Mouse (Mus musculus): ENCODE measurements at regions not wholly inside any gene's neighbourhood (a gene's known extent, or its start where the extent isn't known, plus 50 kb on each side); places are given as distances from the start of the nearest gene placed in this dataset.

DNA sequence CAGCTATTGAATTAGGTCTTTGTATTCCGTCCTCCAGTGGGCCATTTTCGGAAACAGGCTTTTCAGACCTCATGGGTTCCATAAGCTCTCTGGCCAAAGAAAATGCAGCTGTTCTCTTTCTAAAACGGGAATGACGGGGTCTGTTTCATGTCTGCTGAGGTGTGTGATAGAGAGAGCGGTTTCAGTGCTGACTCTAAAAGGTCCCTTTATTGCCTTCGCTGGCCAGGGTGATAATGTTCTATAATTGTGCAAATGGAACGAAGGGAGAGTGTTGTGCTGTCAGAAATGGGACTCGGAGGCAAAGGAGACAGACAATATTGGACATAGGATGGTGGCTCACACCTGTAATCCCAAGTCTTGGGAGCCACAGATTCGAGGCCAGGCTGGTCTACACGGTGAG is 53.5 kb upstream of the Osbpl8 start:
- DNase-seq (ENCODE audit: low read depth, low spot score) = no peak
- WGBS = 71% methylated on average over 10 of the region's 10 CpGs

DNA sequence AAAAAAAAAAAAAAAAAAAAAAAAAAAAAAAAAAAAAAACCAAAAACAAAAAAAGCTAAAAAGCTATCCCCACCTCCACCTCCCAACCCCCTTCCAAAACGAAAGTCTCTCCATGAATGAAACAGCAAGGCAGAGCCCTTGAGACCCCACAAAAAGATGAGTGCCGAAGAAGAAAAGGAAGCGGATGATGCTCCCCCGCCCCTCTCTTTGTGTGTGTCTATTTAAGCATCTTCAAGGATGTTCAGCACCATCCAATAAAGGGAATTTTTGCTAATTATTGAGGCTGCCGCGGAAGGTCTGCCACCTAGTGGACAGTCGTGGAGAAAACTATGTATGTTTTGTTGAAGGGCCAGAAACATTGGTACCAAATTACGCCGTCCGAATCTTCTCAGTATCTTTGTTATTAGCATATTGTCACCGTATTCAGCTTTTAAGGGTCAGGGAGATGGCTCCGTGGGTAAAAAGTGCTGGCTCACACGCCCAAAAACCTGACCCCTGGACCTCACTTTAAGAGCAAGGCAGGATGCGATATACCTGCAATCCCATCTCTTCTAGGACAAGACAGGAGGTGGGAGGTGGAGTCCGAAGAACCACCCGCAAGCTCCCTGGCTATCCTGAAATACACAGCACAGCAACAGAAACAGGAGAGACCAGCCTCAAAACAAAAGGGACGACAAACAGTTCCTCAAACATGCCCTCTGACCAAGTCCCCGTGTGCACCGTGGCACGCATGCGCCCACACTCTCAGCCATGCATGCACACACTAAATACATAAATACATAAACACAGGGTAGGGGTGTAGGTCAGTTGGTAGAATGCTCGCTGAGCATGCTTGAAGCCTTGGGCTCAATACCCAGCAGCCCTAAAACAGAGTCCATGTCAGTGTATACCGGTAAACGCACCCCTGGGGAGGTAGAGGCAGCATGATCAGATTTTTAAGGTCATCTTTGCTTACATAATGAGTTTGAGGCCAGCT is 55.6 kb upstream of the Osbpl8 start:
- no peak for DNase-seq (ENCODE audit: low read depth, low spot score)
- WGBS = 44% methylated on average over 24 of the region's 24 CpGs

GRCm38 (mm10) chr10:111107852-111108251 is 56.7 kb upstream of the Osbpl8 start:
- 78% methylated on average over 5 of the region's 5 CpGs for WGBS
- DNase-seq (ENCODE audit: low read depth, low spot score) = no peak

- WGBS = 56% methylated on average over 7 of the region's 7 CpGs
These were observed 57.2 kb upstream of the Osbpl8 start for GRCm38 (mm10) chr10:111107387-111107786.

GRCm38 (mm10) chr10:111106411-111106810 is 58.1 kb upstream of the Osbpl8 start:
- WGBS = 68% methylated on average over 5 of the region's 5 CpGs
- DNase-seq (ENCODE audit: low read depth, low spot score) = no peak

More at GRCm38 (mm10) chr10:111107387-111107786, 57.2 kb upstream of the Osbpl8 start:
- no peak for DNase-seq (ENCODE audit: low read depth, low spot score)

- DNase-seq (ENCODE audit: low read depth, low spot score) = no peak
- WGBS = 89% methylated on average over 5 of the region's 5 CpGs
These were observed 58.9 kb upstream of the Osbpl8 start for GRCm38 (mm10) chr10:111105662-111106061.

- no peak for DNase-seq (ENCODE audit: low read depth, low spot score)
- WGBS = 69% methylated on average over 5 of the region's 5 CpGs
These were observed 61.0 kb upstream of the Osbpl8 start for GRCm38 (mm10) chr10:111103512-111103911.

DNA sequence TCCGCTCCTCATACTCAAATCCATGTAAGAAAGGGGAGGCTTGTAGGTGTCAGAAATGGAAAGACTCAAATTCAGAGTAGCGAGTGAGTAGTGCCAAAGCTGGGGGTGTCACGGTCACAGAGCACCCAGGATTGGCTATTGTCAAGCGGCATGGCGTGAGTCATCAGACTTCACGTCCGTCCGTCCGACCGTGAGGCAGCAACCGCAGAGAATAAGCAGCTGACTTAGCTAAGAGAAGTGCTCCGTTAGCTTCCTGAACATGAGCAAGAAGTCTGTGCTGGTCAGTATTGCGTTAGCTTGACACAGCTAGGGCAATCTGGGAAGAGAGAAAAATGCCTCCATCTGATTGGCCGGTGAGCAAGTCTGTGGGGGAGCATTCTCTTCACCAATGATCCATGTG is 61.5 kb upstream of the Osbpl8 start:
- DNase-seq (ENCODE audit: low read depth, low spot score) = no peak
- WGBS = 73% methylated on average over 14 of the region's 14 CpGs

- no peak for DNase-seq (ENCODE audit: low read depth, low spot score)
- WGBS = 55% methylated on average over 18 of the region's 18 CpGs
These were observed 62.4 kb upstream of the Osbpl8 start for GRCm38 (mm10) chr10:111101901-111102761.

- no peak for DNase-seq (ENCODE audit: low read depth, low spot score)
- 36% methylated on average over 7 of the region's 7 CpGs for WGBS
These were observed 64.6 kb upstream of the Osbpl8 start for GRCm38 (mm10) chr10:111099812-111100464.

- no peak for DNase-seq (ENCODE audit: low read depth, low spot score)
- WGBS = 89% methylated on average over 5 of the region's 5 CpGs
These were observed 65.3 kb upstream of the Osbpl8 start for GRCm38 (mm10) chr10:111099059-111099811.

DNA sequence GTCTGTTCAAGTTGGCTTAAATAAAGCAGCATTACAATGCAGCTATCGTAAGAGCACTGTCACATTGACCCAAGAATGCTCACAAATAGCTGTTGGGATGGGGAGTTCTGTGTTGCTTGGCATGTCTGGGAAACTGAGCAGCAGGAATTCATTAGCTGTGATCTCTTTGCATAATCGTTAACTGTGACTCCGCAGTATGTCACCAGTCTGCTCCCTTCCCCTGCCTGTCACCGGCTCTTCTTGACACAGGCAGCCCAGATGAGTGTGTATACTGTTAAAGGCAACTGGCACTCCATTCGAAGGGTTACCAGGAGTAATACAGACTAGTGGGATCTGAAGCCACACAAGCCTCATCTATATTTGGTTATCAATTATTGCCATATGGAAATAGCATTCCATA is 67.3 kb upstream of the Osbpl8 start:
- WGBS = 83% methylated on average over 5 of the region's 5 CpGs
- DNase-seq (ENCODE audit: low read depth, low spot score) = no peak

GRCm38 (mm10) chr10:111096811-111097210 is 67.7 kb upstream of the Osbpl8 start:
- WGBS = 90% methylated on average over 6 of the region's 6 CpGs

GRCm38 (mm10) chr10:111094405-111094804 is 70.1 kb upstream of the Osbpl8 start:
- 40% methylated on average over 9 of the region's 9 CpGs for WGBS
- no peak for DNase-seq (ENCODE audit: low read depth, low spot score)

More at GRCm38 (mm10) chr10:111096811-111097210, 67.7 kb upstream of the Osbpl8 start:
- no peak for DNase-seq (ENCODE audit: low read depth, low spot score)

DNA sequence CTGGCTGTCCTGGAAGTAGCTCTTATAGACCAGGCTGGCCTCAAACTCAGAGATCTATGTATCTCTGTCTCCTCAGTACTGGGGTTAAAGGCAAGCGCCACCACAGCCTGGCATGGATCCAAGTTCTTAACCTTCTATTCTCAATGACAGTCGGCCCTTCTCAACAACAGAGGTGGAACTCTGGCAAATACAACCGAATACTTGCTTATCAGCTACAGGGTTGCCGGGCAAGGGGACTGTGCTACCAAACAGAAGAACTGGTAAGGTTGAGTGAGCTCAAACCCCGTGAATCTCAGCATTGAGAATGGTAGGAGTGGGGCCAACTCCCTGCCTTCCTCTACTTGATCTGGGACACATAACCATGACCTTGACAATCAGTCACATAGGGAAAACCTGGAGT is 75.2 kb upstream of the Osbpl8 start:
- no peak for DNase-seq (ENCODE audit: low read depth, low spot score)
- WGBS = 26% methylated on average over 5 of the region's 5 CpGs

DNA sequence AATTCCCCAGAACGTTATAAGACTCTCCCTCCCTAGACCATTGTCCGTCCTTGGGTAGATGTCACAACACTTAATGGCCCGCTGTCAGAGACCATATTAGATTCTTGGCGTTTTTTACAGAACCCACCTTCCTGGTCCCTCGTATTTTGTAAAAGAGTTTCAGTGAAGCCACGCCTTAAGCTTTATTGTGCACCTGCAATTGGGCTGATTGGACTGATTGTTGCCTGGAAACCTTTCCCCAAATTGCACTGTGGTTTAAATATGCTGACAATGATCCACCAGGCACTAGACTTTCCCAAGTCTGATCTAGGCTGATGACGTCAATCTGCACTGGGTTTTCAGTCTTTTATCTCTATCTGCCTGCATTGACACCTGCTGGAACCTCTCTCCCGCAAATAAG is 75.6 kb upstream of the Zdhhc17 start:
- DNase-seq (ENCODE audit: low read depth, low spot score) = peak; percentile 61
- WGBS = 29% methylated on average over 8 of the region's 8 CpGs

GRCm38 (mm10) chr10:111084267-111084780 is 74.4 kb upstream of the Zdhhc17 start:
- 38% methylated on average over 4 of the region's 4 CpGs for WGBS
- no peak for DNase-seq (ENCODE audit: low read depth, low spot score)

GRCm38 (mm10) chr10:111083861-111084260 is 73.9 kb upstream of the Zdhhc17 start:
- WGBS = 82% methylated on average over 2 of the region's 2 CpGs

DNA sequence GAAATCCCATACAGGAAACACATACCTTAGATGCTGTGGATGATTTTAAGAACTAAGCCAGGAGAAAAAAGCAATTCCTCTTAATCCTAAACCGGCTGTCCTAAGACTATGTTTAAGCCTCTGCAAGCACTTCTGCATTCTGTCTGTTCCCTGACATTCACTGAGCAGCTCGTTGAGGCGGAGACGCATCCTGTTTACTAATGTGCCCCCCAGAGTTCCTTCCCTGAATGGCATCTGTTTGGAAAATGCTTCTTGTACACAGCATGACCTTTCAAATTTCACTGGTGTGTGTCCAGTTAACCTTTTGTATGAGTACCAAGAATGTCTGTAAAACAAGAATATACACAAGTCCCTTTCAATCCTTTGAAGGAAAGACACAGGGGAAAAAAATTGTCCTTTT is 73.4 kb upstream of the Zdhhc17 start:
- WGBS = 55% methylated on average over 4 of the region's 4 CpGs
- no peak for DNase-seq (ENCODE audit: low read depth, low spot score)

More at GRCm38 (mm10) chr10:111083861-111084260, 73.9 kb upstream of the Zdhhc17 start:
- DNase-seq (ENCODE audit: low read depth, low spot score) = no peak
